Mouse (Mus musculus) pancreas, adult 10 weeks (tissue): ENCODE data around the gene Olfr524. TPM values are rescaled to one million over a fixed set of nuclear protein-coding genes. Genes with fewer than 3 reads are reported as not detected.

Experiments
- polyA plus RNA-seq: library from polyadenylated mRNA; stranded (reverse); fragments of 350-450 nt; fragmentation: Illumina TruSeq; extraction: RNeasy Lipid Tissue Mini Kit (QIAGEN cat#74804); gene quantifications from one replicate; pipeline ENCODE4 v1.2.3, GENCODE M21; 2015; ENCODE audit warnings: low read depth, low replicate concordance; ENCODE audit not compliant: insufficient read depth

The Olfr524 gene
- polyA plus RNA-seq, result not detected

DNA sequence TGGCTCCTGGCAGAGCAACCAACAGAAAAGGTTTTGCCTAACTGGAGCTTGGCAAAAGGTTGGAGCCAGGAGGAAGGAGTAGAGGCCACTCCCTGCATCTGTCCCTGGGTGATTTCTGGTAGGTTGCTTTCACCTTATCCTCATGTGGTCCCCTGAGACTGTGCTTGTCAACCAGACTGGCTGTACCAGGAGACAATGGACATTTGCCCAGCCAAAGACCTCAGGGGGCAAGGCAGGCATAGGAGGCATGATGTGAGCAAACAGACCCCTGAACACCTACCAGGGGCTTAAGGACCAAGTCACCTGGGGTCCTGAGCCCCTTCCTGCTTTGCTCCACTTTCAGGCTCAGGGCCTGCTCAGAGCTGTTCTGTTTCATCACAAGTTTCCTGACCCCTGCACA lies at the start of gene Olfr524:
TSS of gene Olfr524 (minus strand) at position 101 of the 400 bp plus-strand sequence.

DNA sequence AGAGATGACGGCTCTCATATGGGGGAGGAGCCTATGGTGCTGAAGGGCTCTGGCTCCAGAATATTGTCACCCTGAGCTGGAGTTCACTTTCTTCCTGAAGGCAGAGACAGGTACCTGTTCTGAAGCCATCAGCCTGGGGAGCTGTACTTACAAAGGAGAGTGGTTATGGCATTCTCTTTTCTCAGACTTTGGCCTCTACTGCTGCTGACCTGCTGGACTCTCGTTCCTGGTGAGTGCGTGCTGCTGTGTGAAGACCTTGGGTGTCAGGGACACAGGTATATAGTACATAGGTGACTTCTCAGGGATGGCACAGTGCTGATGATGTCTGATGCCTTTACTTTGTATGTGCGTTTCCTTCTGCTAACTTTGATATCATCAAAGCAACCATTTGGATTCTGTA lies 41.5 kb upstream of the Olfr524 start, which contains the start of gene 5830411N06Rik:
TSS of gene 5830411N06Rik (plus strand) at position 69 of the 400 bp plus-strand sequence.

DNA sequence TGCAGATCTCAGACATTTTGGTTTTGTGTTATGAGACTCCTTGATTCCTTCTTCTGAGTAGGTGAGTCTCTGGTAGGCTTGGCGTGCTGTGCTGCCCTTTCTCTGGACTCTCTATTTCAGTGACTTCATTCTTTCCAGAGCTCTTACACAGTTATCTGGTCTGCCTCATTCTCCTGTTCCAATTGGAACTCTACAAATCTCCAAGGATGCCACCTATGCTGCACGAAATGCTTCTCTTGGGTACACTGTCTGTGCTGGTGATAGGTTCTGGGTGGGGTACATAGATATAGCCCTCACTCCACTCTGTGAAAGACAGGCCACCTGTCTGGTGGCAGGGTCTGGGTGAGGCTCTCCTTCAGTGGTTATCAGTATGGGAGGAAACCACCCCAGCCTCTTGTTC lies 12.2 kb upstream of the Olfr524 start, which contains the start of gene Cd163l1:
TSS of gene Cd163l1 (plus strand) at position 301 of the 400 bp plus-strand sequence.

GRCm38 (mm10) chr7:140172936-140173335 lies 32.8 kb downstream of the Olfr524 start, which contains the start of gene Olfr523:
Gene Olfr523, plus strand, starts transcription at chr7:140173217.

GRCm38 (mm10) chr7:140164664-140165063 lies 41.1 kb downstream of the Olfr524 start, which contains the start of gene Olfr522:
Gene Olfr522, minus strand, starts transcription at chr7:140164764.

GRCm38 (mm10) chr7:140154218-140154927 lies 51.4 kb downstream of the Olfr524 start, which contains the start of gene Sprn:
Gene Sprn, minus strand, starts transcription at chr7:140154877.

Other genes with a start within 250 kb of the Olfr524 start
- not detected for gene 6430531B16Rik, start 227.2 kb downstream of the Olfr524 start, polyA plus RNA-seq
- gene Adam8, start 213.4 kb downstream of the Olfr524 start, polyA plus RNA-seq, result 0.85 TPM
- gene Zfp511, start 169.6 kb downstream of the Olfr524 start, polyA plus RNA-seq, result 14.4 TPM
- 4.0 TPM for gene Tubgcp2, start 169.3 kb downstream of the Olfr524 start, polyA plus RNA-seq
- not detected for gene Msx3, start 156.9 kb downstream of the Olfr524 start, polyA plus RNA-seq
- not detected for gene Caly, start 123.4 kb downstream of the Olfr524 start, polyA plus RNA-seq
- not detected for gene Prap1, start 112.6 kb downstream of the Olfr524 start, polyA plus RNA-seq
- gene Fuom, start 103.5 kb downstream of the Olfr524 start, polyA plus RNA-seq, result 41.4 TPM
- 3.7 TPM for gene Paox, start 90.2 kb downstream of the Olfr524 start, polyA plus RNA-seq
- gene Echs1, start 89.5 kb downstream of the Olfr524 start, polyA plus RNA-seq, result 20.1 TPM
- gene Mtg1, start 68.4 kb downstream of the Olfr524 start, polyA plus RNA-seq, result 4.7 TPM
- 0.39 TPM for gene Sprn, start 51.1 kb downstream of the Olfr524 start, polyA plus RNA-seq
- not detected for gene Olfr522, start 41.2 kb downstream of the Olfr524 start, polyA plus RNA-seq
- gene Olfr523, start 32.7 kb downstream of the Olfr524 start, polyA plus RNA-seq, result not detected
- not detected for gene Cd163l1, start 12.3 kb upstream of the Olfr524 start, polyA plus RNA-seq
- gene 5830411N06Rik, start 41.3 kb upstream of the Olfr524 start, polyA plus RNA-seq, result not detected
- not detected for gene Olfr525, start 114.9 kb upstream of the Olfr524 start, polyA plus RNA-seq
- not detected for gene Olfr527, start 128.1 kb upstream of the Olfr524 start, polyA plus RNA-seq
- not detected for gene Olfr60, start 155.7 kb upstream of the Olfr524 start, polyA plus RNA-seq
- not detected for gene Olfr530, start 170.4 kb upstream of the Olfr524 start, polyA plus RNA-seq
- gene Olfr531, start 197.0 kb upstream of the Olfr524 start, polyA plus RNA-seq, result not detected
- not detected for gene Olfr532, start 215.7 kb upstream of the Olfr524 start, polyA plus RNA-seq